Mouse (Mus musculus): Measurements from ENCODE around the gene C1qtnf4. TPM values are rescaled to one million over a fixed set of nuclear protein-coding genes. Genes with fewer than 3 reads are reported as not detected.
"Not testable (repeated sequence)": the region's sequence is repeated elsewhere in the genome, so short reads cannot be mapped to it uniquely, and the experiment has no call there.

C1qtnf4 gene
- total RNA-seq, 2 experiments from 2014 or later, result not detected

DNA sequence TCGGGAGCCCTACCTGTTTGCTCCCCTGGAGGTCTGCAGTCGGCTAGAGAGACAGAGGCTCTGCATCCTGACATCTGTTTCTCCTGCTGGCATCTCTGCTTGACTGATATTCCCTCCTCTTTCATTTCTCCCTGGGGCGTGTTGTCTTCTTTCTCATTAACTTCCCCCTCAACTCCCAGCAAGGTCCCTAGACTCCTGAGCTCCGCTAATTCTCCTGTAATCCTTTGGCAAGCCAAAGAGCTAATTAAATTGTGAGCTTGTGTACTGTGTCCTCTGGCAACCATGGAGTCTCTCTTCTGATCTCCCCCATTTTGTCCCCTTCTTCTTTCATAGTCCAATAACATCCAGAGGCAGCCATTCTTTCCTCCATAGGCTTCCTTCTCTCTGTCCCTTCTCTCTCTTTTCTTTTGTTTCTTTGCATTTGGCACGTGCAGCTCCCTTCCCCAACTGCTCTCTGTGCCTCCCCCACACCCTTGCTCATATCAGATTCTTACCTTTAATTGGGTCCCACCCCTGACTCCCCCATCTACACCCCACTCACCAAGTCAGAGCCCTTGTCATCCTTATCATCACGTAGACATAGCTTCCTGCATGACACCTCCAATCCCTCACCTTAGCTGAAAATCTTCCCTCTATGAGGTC is 5.4 kb upstream of the C1qtnf4 start:
- no peak; the same call in 1 of the 2 replicates for ATAC-seq (replicated peaks; ENCODE audit: poor library complexity)

DNA sequence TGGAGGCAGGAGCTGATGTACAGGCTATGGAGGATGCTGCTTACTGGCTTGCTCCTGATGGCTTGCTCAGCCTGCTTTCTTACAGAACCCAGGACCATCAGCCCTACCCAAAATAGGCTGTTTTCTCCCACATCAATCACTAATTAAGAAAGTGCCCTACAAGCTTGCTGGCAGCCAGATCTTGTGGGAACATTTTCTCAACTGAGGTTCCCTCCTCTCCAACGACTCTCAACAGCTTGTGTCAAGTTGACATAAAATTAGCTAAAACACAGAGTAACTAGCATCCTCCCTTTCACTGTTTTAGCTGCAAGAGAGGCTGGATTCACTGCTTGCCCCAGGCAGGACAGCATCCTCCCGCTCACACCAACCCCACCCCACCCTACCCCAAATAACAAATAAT is 3.8 kb upstream of the C1qtnf4 start:
- ATAC-seq (replicated peaks; ENCODE audit: poor library complexity), result no peak

DNA sequence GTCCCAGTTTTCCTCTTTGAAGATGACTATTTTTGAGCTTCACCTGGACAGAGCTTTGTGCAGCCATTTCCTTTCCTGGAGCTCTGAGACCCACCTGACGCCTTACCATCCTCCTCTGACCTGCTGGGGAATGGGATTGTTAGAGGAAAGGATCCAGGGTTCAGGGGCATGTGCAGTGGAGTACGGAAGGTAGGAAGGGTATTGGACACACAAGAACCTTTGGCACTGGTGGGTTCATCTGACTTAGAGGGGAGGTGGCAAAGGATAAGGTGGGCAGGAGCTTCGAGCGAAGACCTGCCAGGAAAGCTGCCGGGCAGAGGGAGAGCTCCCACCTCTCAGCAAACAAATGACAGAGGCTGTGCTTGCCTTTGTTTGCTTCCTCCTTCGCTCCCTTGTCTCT is 776 bp downstream of the C1qtnf4 start:
- no peak for ATAC-seq (replicated peaks; ENCODE audit: poor library complexity)

DNA sequence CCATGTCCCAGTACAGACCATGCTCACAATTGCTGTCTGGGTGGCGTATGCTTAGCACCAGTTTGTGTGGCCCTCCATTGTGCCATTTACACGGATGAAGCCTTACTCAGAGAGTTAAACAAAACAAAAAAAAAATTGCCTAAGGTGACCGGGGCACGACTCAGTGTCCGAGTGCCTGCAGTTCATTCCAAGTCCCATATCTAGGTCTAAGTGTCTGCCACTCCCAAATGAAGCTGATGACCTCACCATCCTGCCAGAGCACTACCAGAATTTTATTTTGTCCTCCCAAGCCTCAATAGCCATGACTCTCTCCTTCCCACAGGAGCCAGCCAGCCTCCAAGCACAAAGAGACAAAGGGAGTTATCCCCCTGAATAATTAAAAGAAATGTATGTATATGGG is 2.0 kb downstream of the C1qtnf4 start:
- no peak for ATAC-seq (replicated peaks; ENCODE audit: poor library complexity)

DNA sequence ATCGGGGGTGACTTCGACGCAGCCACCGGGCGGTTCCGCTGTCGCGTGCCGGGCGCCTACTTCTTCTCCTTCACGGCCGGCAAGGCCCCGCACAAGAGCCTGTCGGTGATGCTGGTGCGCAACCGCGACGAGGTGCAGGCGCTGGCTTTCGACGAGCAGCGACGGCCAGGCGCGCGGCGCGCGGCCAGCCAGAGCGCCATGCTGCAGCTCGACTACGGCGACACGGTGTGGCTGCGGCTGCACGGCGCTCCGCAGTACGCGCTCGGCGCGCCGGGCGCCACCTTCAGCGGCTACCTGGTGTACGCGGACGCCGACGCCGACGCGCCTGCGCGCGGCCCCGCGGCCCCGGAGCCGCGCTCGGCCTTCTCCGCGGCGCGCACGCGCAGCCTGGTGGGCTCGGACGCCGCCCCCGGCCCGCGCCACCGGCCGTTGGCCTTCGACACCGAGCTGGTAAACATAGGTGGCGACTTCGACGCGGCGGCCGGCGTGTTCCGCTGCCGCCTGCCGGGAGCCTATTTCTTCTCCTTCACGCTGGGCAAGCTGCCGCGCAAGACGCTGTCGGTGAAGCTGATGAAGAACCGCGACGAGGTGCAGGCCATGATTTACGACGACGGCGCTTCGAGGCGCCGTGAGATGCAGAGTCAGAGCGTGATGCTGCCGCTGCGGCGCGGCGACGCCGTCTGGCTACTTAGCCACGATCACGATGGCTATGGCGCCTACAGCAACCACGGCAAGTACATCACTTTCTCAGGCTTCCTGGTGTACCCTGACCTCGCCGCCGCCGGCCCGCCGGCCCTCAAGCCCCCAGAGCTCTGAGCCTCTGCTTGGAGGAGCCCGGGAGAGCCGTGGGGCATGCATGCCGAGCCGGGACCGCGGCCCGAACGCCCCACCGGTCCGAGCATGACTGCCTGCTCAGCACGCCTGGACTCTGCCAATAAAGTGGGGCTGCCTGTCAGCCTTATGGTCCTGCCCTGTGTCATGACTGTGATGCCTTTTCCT is 4.2 kb downstream of the C1qtnf4 start:
- ATAC-seq (replicated peaks; ENCODE audit: poor library complexity), result peak; percentile 53

DNA sequence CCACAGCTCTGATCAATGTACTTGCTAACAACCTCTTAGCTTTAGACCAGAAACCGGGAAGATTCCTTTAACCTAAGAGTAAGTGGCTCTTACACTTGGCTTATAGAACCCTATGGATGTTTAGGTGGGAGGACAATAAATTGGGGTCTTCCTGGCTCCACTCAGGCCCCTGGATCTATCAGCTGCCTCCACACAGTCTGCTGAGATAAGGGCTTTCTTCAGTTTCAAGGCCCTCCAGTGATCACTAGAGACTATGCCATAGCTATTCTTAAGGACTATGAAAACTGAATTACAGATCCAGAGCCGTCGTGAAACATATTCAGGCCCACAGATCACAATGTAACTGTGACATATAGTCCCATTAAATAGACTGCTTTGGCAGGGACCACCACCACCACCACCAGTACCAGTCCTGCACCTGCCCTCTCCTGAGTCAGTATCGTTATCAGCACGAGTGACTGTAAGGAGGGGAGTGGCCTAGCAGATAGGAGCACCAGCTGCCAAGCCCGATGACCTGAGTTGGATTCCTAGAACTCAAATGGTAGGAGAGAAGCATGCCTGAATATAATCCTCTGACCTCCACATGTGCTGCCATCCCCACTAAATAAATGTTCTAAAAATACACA is 8.1 kb downstream of the C1qtnf4 start:
- ATAC-seq (replicated peaks; ENCODE audit: poor library complexity), result peak; percentile 74

DNA sequence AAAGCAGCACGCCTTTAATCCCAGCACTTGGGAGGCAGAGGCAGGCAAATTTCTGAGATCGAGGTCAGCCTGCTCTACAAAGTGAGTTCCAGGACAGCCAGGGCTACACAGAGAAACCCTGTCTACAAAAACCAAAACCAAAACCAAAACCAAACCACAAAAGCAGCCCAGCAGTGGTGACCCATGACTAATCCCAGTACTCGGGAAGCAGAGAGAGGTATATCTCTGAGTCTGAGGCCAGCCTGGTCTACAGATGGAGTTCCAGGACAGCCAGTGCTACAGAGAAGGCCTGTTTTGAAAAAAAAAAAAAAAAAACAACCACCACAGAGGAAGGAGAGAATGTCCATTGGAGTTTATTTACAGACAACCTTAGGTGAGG is 8.6 kb downstream of the C1qtnf4 start:
- ATAC-seq (replicated peaks; ENCODE audit: poor library complexity), result not testable (repeated sequence)

DNA sequence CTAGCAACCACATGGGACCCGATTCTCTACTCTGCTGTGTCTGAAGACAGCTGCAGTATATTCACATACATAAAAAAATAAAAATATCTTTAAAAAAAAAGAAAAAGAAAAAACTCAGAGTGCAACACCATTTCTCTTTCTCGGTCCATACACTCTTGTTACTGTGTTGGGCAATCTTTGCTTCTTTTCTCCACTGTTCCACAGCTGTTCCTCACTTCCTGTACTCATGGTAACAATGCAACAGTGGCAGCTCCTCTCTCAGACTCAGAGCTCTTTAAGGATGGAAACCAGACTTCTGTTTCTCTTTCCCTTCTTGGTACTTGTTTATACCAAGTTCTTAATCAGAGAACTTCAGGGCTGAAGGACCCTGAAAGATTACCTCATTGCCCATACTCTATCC is 17.7 kb downstream of the C1qtnf4 start:
- ATAC-seq (replicated peaks; ENCODE audit: poor library complexity), result peak; percentile 62

DNA sequence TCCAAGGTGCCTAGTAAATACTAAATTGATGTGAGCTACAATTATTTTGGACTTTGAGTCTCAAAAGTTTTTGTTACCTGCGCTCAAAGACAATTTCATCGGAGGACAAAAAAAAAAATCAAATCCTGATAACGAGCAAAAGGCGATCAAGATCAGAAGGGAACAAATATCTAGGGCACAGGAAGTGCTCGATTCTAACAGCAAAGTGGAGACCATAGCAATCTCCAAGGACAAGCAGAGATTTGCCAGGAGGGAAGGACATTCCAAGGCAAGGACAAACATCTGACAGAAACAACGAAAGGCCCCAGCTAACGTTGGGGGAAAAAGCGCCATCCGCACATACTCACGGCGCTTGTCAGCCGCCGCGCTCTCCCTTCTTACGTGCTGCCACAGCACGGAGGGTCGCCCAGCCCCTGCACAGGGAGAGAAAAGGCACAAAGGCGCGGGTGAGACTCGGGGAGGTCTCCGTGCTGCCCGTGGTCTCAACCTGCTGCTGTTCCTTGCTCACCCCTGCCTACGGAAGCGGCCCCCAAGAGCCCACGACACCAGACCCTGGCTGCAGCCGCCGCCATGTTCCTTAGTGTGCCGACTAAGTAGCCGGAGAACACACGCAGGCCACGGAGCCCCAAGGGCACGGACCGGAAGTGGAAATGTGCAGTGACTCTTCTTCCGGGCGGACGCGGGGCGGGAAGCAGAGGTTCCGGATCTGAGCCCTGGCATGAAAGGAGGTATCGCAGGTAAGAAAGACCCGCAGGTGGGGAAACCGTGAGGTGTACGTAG is 18.6 kb downstream of the C1qtnf4 start, which contains the start of the genes Kbtbd4 and Ndufs3:
TSS of gene Kbtbd4 (plus strand) at position 665 of the 780 bp plus-strand sequence.
TSS of gene Ndufs3 (minus strand) at position 752 of the 780 bp plus-strand sequence.
- ATAC-seq (replicated peaks; ENCODE audit: poor library complexity), result peak; percentile 97

DNA sequence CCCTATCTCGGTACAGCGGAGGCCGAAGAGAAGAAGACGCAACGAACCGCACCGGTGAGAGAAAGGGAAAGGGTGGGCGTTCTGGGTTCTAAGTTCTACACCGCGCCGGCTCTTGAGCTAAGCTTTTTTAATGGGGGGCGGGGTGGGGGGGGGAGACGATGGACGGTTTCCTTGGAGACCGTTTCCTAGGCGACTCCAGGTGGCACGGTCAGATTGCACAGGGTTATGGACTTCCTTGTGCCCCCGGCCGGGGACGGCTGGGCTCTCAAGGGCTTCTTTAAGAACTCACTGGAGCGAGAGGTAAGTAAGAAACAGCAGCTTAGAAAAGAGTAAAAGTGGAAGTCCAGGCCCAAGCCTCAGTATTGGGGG is 19.2 kb downstream of the C1qtnf4 start:
- peak; percentile 18; the same call in 1 of the 2 replicates for ATAC-seq (replicated peaks; ENCODE audit: poor library complexity)

DNA sequence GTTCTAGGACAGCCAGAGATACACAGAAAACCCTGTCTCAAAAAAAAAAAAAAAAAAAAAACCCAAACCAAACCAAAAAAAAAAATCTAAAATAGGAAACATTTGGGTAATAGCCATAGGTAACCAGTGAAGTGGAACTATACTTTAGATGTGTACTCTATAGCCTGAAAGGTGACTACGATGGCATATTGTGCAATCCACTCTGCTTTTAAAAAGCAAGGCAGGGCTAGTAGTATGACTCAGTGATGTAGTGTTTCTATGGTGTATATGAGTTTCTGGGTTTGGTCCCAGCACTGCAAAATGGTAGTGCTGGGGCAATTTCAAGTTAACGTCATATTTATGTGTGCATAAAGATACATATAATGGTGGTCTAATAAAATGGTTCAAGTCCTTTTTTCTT is 21.1 kb downstream of the C1qtnf4 start:
- ATAC-seq (replicated peaks; ENCODE audit: poor library complexity), result no peak

DNA sequence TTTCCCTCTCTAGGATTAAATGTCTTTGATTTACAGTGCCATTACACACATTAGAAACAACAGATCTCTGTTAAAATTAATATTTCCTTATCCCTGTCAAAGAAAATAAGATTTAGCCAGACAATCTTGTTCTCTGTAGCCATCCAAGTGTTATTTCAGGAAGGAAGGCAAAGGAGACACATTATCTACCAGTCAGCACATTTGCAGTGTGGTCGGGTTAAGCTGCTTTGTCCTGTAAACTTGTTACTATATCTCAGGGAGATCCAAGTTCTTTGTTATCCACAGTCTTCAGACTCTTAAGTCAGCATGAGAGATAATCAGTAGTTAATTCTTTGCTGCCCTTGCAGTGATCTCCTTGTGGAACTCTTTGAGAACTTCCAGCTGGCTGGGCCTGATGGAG is 25.2 kb downstream of the C1qtnf4 start:
- no peak for ATAC-seq (replicated peaks; ENCODE audit: poor library complexity)

DNA sequence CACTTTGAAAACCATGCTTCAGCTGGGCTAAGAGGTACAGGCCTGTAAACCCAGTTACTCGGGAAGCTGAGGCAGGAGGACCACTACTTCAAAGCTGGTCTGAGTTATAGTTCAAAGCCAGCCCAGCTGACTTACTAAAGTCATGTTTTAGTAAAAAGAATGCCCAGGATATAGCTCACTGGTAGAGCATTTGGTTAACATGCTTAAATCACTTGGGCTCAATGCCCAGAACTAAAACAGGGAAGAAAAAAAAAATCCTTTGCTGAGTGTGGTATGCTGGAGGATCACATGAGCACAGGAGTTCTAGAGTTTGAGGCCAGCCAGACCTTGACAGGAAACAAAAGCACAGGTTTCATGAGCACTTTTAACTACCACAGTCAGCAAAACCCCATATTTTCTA is 26.0 kb downstream of the C1qtnf4 start:
- no peak for ATAC-seq (replicated peaks; ENCODE audit: poor library complexity)

DNA sequence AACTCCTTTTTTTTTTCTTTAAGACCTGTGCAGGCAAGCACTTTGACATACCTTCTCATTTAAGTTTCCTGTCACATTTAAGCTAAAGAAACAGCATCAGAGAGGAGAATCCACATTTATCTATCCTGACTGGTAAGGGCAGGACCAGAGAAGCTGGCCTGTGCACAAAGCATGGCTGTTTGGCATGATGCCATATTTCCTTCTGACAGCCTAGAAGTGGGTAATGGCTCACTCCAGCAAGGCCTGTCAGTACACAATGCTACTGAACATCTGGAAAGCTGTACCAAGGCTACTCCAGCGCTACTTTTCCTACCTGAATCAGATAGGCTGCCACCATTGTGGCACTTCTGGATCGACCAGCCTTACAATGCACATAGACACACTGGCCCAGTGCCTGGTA is 28.0 kb downstream of the C1qtnf4 start:
- no peak for ATAC-seq (replicated peaks; ENCODE audit: poor library complexity)

DNA sequence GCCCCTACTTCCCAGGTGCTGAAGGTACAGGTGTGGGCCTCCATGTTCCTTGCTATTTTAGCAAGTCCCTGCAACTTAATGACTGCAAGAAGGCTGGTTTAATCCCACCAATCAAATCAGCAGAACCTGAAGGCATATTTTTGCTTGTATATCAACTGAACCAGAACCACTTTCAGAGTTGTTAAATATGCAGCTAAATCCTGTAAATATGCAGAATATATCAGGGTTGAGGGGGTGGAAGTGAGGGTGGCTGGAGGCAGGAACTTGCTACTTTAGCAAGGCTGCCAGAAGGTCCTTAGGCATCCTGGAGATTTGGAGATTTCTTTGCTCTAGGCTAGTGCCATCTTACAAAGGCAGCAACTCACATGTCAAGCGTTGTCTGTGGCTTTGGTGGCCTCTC is 29.9 kb downstream of the C1qtnf4 start:
- no peak for ATAC-seq (replicated peaks; ENCODE audit: poor library complexity)

DNA sequence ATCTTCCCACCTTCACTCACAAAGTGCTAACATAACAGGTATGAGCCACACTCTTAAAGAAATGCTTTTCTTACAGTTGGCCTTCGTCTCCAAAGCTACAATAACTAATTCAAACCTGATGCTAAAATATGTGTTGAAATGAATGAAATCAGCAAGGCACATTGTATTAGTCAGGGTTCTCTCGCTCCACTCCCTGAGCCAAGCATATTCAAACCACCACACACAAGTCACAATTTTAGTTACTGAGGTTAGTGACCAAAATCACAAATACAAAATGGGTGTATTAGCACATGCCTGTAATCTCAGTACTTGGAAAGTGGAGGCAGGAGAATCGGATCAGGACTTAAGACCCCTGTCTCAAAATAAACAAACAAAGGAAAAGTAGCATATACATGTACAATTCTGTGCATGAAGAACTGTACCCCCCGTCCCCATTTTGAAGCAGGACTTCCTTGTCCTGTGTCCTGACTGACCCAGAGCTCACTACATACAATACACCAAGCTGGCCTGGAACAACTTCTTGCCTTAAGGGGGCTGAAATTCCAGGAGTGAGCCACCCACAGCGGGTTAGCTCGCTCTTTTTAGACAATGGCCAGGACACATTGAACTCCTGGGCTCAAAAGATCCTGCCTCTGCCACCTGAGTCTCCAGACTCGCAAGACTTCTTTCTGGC is 31.0 kb downstream of the C1qtnf4 start:
- 0 out of 2 replicates have a peak, but pooled peaks have one; percentile 17 for ATAC-seq (replicated peaks; ENCODE audit: poor library complexity)

DNA sequence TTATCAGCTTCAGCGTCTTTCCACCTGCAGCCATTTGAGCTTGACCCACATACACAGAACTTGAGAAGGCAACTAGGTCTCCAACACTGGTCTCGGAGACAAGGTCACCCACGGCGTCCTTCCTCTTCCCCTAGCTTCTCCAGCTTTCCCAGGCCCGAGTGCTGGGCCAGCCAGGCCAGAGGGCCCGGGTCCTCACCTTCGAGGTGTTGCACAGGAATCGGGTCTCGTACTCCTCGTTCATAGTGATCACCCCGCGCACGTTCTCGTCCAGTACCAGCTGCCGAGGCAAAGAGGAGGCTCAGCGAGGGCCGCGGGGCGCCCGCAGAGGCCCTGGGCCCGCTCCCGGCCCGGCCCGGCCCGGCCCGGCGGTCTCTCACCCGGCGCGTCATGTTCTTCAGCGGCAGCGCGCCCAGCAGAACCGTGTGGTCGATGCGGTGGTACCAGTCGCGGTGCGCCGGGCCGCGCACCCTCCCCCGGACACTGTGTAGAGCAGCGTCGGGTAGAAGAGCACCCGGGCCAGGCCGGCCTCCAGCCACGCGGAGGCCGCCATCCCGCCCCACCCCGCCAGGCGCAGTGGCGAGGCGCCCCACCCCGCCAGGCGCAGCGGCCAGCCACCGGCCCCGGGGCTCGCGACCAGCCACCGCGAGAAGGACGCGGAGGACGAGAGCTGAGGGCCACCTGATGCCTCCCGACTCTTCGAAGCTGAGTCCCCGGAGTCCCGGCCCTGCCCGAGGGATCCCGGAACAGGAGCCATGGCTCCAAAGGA is 31.8 kb downstream of the C1qtnf4 start:
- ATAC-seq (replicated peaks; ENCODE audit: poor library complexity), result peak; percentile 75

DNA sequence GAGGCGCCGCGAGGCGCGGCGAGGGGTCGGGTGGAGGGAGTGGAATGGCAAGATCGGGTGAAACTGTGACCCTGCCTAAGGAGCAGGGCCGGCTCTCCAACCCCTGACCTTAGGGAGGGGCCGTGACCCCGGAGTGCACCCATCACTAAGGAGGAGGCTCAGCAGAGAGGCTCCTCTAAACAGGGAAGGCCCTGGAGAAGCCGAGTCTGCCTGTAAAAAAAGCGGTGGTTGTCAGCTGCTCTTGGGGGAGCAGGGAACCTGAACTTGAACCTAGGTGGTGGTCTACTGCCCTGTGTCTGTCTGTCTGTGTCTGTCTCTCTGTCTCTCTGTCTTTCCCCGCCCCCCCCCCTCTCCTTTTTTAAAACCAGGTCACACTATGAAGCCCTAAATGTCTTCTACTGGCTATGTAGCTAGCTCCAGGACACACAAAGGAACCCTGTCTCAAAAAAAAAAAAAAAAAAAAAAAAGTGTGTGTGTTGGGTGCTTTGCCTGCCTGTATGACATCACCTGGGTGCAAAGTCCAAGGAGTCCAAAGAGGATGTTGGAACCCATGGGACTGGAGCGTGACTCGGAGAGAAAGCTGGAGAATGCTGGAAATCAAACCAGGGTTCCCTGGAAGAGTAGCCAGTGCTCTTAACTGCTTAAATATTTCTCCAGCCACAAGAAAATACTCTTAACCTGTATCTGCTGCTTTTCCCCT is 32.5 kb downstream of the C1qtnf4 start:
- ATAC-seq (replicated peaks; ENCODE audit: poor library complexity), result peak; percentile 47

DNA sequence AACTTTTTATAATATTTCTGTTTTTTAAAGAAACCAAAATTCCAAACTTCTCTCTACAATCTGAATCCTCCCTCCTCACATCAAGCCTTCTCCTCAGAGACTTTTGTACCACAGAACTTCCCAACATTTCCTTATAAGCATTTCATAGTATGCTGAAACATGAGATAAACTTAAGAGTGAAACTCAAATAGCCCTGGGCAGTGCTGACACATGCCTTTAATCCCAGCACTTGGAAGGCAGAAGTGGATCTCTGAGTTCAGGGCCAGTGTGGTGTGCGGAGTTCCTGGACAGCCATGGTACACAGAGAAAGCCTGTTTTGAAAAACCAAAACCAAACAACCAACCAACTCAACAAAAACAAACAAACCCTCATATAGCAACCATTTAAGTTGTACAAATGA is 35.5 kb downstream of the C1qtnf4 start:
- no peak for ATAC-seq (replicated peaks; ENCODE audit: poor library complexity)

Measured in megakaryocyte progenitor cell, adult 5-6 weeks (primary cell).